Mouse (Mus musculus): Measurements from ENCODE around the gene Kcng4.

- no peak for TF ChIP-seq CTCF (IDR thresholded peaks at IDR 0.05; ENCODE audit: insufficient read depth, low read length)
- no peak for TF ChIP-seq POLR2A (IDR thresholded peaks at IDR 0.05; ENCODE audit: borderline replicate concordance, extremely low read depth, low read depth, low read length)
These were observed 5.6 kb upstream of the Kcng4 start for GRCm38 (mm10) chr8:119641058-119641457.
